Mouse (Mus musculus): ENCODE data around the gene Tspo.

GRCm38 (mm10) chr15:83523638-83524332 lies 39.6 kb upstream of the Tspo start:
- TF ChIP-seq CHD2 (IDR thresholded peaks at IDR 0.05; ENCODE audit: low read length) (no peak), ZC3H11A (IDR thresholded peaks at IDR 0.05; ENCODE audit: low read depth, low read length) (no peak), POLR2A (IDR thresholded peaks at IDR 0.05; ENCODE audit: control insufficient read depth in 1 of 2, insufficient read depth in 1 of 2, low read depth in 1 of 2, low read length in 2 of 2, poor library complexity in 1 of 2) (no peak), CTCF (IDR thresholded peaks at IDR 0.05 in 2 of 3, conservative IDR thresholded peaks at IDR 0.05 in 1 of 3; ENCODE audit: control insufficient read depth in 1 of 3, insufficient read depth in 1 of 3, low read depth in 2 of 3, low read length in 3 of 3, poor library complexity in 1 of 3, severe bottlenecking in 1 of 3) (no peak), ZNF384 (IDR thresholded peaks at IDR 0.05; ENCODE audit: low read depth, low read length) (no peak), MEF2A (IDR thresholded peaks at IDR 0.05; ENCODE audit: extremely low read depth, insufficient replicate concordance, low read depth, low read length, poor library complexity, severe bottlenecking) (no peak), CHD1 (IDR thresholded peaks at IDR 0.05; ENCODE audit: low read depth, low read length) (no peak), GABPA (IDR thresholded peaks at IDR 0.05; ENCODE audit: low read depth, low read length) (no peak), HCFC1 (IDR thresholded peaks at IDR 0.05; ENCODE audit: low read depth, low read length) (no peak), E2F4 (IDR thresholded peaks at IDR 0.05; ENCODE audit: borderline replicate concordance, low read depth, low read length) (no peak), MAZ (IDR thresholded peaks at IDR 0.05; ENCODE audit: low read depth, low read length) (no peak)

Measured in MEL (cell line).